Mouse (Mus musculus) erythroblast, embryonic 14.5 days (primary cell): Measurements from ENCODE around the gene Efcab5. TPM values are rescaled to one million over a fixed set of nuclear protein-coding genes. Genes with fewer than 3 reads are reported as not detected.
"Not testable (repeated sequence)": the region's sequence is repeated elsewhere in the genome, so short reads cannot be mapped to it uniquely, and the experiment has no call there.

Experiments used
- H3K27me3 ChIP-seq: 2 replicates; pipeline ENCODE4 v1.6.1; 2012; ENCODE audit warnings: inconsistent platforms; ENCODE audit not compliant: control insufficient read depth
- H3K36me3 ChIP-seq: 2 replicates; pipeline ENCODE4 v1.6.1; 2012; ENCODE audit warnings: mild to moderate bottlenecking, inconsistent platforms; ENCODE audit not compliant: control insufficient read depth
- H3K4me1 ChIP-seq: 2 replicates; pipeline ENCODE4 v1.6.1; 2012; ENCODE audit warnings: inconsistent platforms; ENCODE audit not compliant: control insufficient read depth
- H3K4me3 ChIP-seq: replicated peaks from 2 replicates; pipeline ENCODE3; 2012; ENCODE audit warnings: moderate library complexity, mild to moderate bottlenecking, inconsistent platforms
- H3K9me3 ChIP-seq: 2 replicates; pipeline ENCODE4 v1.6.1; 2012; ENCODE audit warnings: low read length, inconsistent platforms, mixed read lengths; ENCODE audit not compliant: control insufficient read depth
- GATA1 ChIP-seq: IDR thresholded peaks from 2 replicates; pipeline ENCODE4 v1.6.1; 2012; ENCODE audit warnings: low read length, inconsistent platforms, mixed read lengths
- TAL1 ChIP-seq: IDR thresholded peaks from 3 replicates; pipeline ENCODE4 v1.6.1; 2012; ENCODE audit warnings: low read length, inconsistent platforms, mixed read lengths
- polyA plus RNA-seq: library from polyadenylated mRNA; stranded (reverse); fragments of >175 nt; gene quantifications from 2 replicates; pipeline ENCODE4 v1.2.3, GENCODE M21; 2012

Gene Efcab5
- polyA plus RNA-seq, 1 experiment: not detected

DNA sequence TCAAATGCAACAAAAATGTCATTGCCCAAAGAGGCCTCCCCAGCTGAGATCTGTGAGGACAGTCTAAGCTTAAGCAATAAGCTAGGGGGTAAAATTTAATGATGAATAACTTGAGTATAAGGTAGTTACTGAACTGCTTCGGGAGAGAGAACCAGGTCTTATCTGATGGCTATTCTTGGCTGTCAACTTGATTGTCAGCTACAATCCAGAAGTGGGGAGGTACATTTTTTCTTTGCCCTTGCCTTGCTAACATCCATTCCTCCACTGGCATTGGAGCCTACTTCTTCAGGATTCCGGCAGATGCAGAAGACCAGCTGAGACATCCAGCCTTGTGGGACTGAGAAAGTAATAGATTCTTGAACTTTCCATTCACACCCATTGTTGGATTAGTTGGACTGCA lies 101.8 kb downstream of the Efcab5 start:
- Histone ChIP-seq H3K4me3 (no peak overlapping the region), H3K27me3 (peaks cover 13% of the 10 kb centered on the region), H3K4me1 (no peaks in the 10 kb centered on the region), H3K9me3 (no peaks in the 10 kb centered on the region), H3K36me3 (no peaks in the 10 kb centered on the region)
- TF ChIP-seq TAL1 (no peak), GATA1 (peak; percentile 17; the same call in 1 of the 2 replicates)

DNA sequence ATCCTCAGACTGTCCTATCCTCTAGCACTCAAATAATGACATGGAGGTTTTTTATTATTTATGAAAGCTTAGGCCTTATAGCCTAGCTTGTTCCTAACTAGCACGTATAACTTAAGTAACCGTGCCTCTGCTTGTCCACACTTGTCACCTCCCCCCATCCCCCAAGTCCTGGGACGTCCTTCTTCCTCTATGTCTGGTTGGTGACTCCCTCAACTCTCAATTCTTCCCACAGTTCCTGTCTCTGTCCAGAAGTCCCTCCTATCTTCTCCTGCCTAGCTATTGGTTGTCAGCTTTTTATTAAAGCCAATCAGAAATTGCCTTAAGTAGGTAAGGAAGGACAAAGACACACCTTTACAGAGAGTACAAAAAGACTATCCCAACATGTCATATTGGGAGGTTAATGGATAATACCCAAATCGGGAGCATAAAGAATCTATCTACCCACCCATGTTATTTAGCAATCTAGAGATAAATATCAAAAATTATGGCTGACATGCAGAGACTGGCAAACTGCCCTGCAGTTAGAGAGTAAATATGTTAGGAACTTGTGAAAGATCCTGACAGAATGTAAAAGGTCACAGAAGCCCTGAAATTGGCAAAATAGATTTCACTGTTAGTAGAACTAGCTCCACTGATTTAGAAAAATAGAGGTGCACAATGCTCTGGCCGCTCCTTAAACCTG lies 104.6 kb downstream of the Efcab5 start:
- TF ChIP-seq TAL1 (no peak), GATA1 (no peak)
- Histone ChIP-seq H3K27me3 (peaks cover 26% of the 10 kb centered on the region), H3K4me1 (no peaks in the 10 kb centered on the region), H3K4me3 (no peak overlapping the region), H3K9me3 (no peaks in the 10 kb centered on the region), H3K36me3 (no peaks in the 10 kb centered on the region)

DNA sequence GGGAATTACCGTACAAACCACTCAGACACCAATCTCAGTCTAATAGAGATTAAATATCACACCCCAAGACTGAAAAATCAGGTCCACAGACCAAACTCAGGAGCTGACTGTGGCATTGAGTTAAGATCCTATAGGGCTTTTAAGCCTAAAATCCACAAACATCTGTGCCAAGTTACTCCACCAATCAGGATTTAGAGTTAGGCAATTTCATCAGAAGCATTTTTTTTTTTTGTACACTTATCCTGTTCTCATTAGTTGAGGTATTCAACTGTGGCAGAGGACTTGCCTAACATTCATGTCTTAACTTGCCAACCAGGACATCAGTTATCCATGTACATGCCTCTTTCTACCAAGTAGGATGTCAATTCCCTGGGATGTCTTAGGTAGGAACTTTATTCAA lies 109.4 kb downstream of the Efcab5 start:
- H3K9me3 ChIP-seq: no peaks in the 10 kb centered on the region
- peaks cover 17% of the 10 kb centered on the region for H3K36me3 ChIP-seq
- peaks cover 24% of the 10 kb centered on the region for H3K27me3 ChIP-seq
- H3K4me3 ChIP-seq: no peak overlapping the region
- peaks cover 15% of the 10 kb centered on the region for H3K4me1 ChIP-seq
- TF ChIP-seq GATA1 (no peak), TAL1 (no peak)

DNA sequence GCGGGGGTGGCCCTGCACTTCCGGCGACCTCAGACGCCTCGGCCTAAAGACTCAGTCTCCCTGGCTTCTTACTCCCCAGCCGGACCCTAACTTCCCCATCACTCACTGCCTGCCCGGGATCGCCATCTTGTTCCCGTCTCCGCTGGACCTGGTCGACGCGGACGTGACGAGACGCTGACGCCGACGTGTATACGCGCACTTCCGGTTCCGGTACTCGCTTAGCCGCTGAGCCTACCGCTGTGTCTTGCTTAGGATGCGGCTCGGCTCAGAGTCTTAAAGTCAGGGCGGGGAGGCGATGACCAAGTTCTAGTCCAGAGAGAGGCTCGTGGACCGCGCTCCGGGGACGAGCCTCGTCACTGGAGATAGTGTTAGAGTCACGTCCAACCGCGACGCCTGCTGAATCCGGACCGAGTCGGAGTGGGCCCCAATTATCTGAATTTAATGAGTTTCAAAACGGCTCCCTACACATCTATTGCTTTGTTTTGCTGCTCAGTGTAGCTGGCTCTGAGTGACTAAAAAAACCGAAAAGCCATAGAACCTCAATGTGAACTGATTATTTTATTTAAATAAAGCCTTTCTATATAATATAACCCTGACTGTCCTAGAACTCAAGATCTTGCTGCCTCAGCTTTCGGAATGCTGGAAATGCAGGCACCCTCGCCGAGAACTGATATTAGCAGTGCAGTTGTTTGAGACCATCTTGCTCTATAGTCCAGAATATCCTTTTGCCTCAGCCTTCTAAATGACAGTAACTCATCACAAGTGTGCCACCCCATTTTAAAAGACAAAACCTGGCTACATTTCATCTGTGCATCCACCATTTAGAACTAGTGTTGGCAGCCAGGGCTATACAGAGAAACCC lies 110.3 kb downstream of the Efcab5 start, which contains the start of gene Nsrp1:
Gene Nsrp1 (minus strand): TSS at position 163 of the 862 bp plus-strand sequence.
- H3K9me3 ChIP-seq: no peaks in the 10 kb centered on the region
- peaks cover 15% of the 10 kb centered on the region for H3K4me1 ChIP-seq
- TF ChIP-seq TAL1: no peak
- H3K4me3 ChIP-seq: peak within 1 kb of the TSS; percentile 97
- peaks cover 24% of the 10 kb centered on the region for H3K36me3 ChIP-seq
- H3K27me3 ChIP-seq: peaks cover 20% of the 10 kb centered on the region

DNA sequence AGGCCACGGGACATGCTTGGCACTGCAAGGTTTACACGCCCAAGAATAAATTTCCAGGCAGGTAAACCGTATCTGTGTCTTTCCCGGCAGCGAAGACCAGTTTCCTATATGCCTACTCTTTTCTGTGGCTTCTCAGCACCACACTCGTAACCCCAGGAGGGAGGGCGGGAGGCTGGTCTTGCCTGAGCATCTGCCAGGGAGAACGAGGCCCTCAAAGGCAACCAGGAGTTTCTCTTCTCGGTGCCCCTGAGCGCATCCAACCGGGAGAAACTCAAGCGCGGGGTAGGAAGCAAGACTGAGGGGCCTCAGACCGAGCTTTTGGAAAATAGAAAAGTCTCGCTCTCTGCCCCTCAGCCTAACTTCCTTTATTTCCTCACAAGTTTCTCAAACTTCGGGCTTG lies 111.0 kb downstream of the Efcab5 start:
- H3K4me3 ChIP-seq: peak overlapping the region; percentile 97
- peaks cover 16% of the 10 kb centered on the region for H3K27me3 ChIP-seq
- peaks cover 15% of the 10 kb centered on the region for H3K4me1 ChIP-seq
- peaks cover 26% of the 10 kb centered on the region for H3K36me3 ChIP-seq
- TF ChIP-seq GATA1: no peak
- no peak for TF ChIP-seq TAL1
- no peaks in the 10 kb centered on the region for H3K9me3 ChIP-seq

DNA sequence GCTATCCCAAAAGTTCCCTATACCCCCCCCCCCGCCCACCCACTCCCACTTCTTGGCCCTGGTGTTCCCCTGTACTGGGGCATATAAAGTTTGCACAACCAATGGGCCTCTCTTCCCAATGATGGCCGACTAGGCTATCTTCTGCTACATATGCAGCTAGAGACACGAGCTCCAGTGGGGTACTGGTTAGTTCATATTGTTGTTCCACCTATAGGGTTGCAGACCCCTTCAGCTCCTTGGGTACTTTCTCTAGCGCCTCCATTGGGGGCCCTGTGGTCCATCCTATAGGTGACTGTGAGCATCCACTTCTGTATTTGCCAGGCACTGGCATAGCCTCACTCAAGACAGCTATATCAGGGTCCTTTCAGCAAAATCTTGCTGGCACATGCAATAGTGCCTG lies 111.4 kb downstream of the Efcab5 start:
- Histone ChIP-seq H3K27me3 (peaks cover 16% of the 10 kb centered on the region), H3K36me3 (peaks cover 29% of the 10 kb centered on the region), H3K4me3 (peak overlapping the region; percentile 97), H3K4me1 (peaks cover 15% of the 10 kb centered on the region)
- H3K9me3 ChIP-seq: not testable (repeated sequence)

DNA sequence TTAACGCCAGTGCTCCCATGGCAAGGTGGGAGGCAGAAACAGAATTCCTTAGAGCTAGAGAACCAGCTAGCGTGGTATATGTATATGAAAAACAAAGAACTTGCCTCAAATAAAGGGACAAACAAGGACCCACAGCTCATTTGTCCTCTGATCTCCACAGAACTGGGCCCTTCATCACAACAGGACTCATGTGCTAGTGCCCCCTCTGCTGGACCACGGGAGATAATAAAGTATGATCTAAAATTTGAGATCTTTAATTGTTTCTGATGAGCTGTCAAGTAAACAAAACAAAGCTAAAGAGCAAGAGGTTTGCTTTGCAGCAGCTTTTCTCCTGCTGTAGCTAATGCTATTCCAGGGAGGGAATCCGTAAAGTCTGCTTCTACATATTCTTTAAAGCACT lies 118.0 kb downstream of the Efcab5 start:
- Histone ChIP-seq H3K4me1 (no peaks in the 10 kb centered on the region), H3K9me3 (no peaks in the 10 kb centered on the region), H3K4me3 (no peak overlapping the region), H3K36me3 (peaks cover 39% of the 10 kb centered on the region), H3K27me3 (no peaks in the 10 kb centered on the region)
- TF ChIP-seq GATA1: no peak
- no peak for TF ChIP-seq TAL1

DNA sequence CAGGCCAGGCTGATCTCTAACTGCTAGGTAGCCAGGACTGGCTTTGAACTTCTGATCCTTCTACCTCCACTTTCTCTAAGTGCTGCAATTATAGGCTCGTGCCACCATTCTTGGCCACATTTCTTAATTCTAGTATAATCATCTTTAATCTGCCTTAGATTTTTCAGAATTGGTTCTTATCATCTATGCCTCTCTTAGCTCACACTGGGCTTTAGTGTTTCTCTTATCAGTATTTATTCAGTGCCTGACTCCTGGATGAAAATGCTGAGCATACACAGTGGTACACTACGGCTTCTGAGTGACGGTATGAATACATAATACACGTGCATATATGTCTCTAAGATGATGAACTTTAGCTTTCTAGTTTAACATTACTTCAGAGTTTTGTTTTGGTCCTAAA lies 119.9 kb downstream of the Efcab5 start:
- no peaks in the 10 kb centered on the region for H3K27me3 ChIP-seq
- H3K9me3 ChIP-seq: no peaks in the 10 kb centered on the region
- TF ChIP-seq GATA1: no peak
- no peak for TF ChIP-seq TAL1
- H3K4me1 ChIP-seq: no peaks in the 10 kb centered on the region
- H3K4me3 ChIP-seq: no peak overlapping the region
- H3K36me3 ChIP-seq: peaks cover 25% of the 10 kb centered on the region

DNA sequence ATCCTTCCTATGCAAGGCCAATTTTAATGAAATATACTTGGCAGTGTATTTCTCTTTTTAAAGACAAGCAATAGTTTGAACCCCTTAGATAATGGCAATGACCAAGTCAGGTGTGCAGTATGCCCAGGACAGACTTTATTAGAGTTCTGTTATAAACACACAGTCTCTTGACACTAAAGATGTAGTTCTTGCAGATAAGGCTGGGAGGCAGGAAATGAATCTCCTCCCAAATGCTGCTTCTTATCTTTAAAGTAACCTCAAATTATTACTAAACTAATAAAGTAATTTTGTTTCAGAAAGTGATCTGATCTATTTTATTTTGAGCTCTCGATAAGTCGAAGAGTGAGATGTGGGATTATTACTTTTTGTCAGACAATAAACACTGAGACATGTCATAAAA lies 125.4 kb downstream of the Efcab5 start:
- H3K27me3 ChIP-seq: no peaks in the 10 kb centered on the region
- H3K9me3 ChIP-seq: no peaks in the 10 kb centered on the region
- no peak overlapping the region for H3K4me3 ChIP-seq
- H3K36me3 ChIP-seq: peaks cover 5% of the 10 kb centered on the region
- no peaks in the 10 kb centered on the region for H3K4me1 ChIP-seq
- TF ChIP-seq GATA1 (no peak), TAL1 (no peak)
